Mouse (Mus musculus) G1E (cell line): ENCODE data around the gene Loxl3.

ENCODE experiments used
- CTCF ChIP-seq: IDR thresholded peaks from 2 replicates; pipeline ENCODE4 v1.5.1; 2012; ENCODE audit warnings: low read depth, low read length, inconsistent platforms, mixed read lengths
- GATA1 ChIP-seq: IDR thresholded peaks from 2 replicates; pipeline ENCODE4 v1.6.1; 2012; ENCODE audit warnings: borderline replicate concordance, low read length, inconsistent platforms, mixed read lengths
- GATA2 ChIP-seq: IDR thresholded peaks from 2 replicates; pipeline ENCODE4 v1.6.1; 2012; ENCODE audit warnings: low read depth, low read length, inconsistent platforms, borderline replicate concordance
- POLR2AphosphoS5 ChIP-seq: IDR thresholded peaks from 2 replicates; pipeline ENCODE4 v1.6.1; 2012; ENCODE audit warnings: low read depth, low read length, inconsistent platforms; ENCODE audit not compliant: insufficient replicate concordance
- TAL1 ChIP-seq: conservative IDR thresholded peaks from 2 replicates; pipeline ENCODE4 v1.6.1; 2012; ENCODE audit warnings: low read depth, low read length, inconsistent platforms, mixed read lengths

DNA sequence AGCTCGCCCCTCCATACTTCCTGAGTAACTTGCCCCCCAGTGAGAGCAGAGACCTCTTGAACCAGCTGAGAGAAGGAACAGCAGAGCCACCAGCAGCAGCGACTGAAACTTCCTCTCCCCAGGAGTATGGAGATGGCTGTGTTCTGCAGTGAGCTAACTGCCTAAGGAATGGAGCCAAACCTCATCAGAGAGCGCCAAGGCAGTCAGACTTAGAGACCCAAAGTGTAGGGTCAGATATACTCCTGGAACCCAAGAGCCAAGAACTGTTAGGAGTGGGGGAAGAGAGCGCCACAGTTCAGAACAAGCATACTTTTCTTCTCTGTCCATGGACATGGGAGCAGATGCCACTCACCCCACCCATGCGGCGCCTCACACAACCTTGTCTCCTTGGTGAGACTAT, 32.5 kb downstream of the Loxl3 start:
- TF ChIP-seq CTCF (no peak), POLR2AphosphoS5 (no peak), GATA2 (no peak), GATA1 (no peak), TAL1 (no peak)
